Mouse (Mus musculus) neural tube, embryonic 10.5 days (tissue): ENCODE data around the gene Treml4.
"Not testable (repeated sequence)": the region's sequence is repeated elsewhere in the genome, so short reads cannot be mapped to it uniquely, and the experiment has no call there.

ENCODE experiments used
- DNase-seq: peaks from one replicate; pipeline ENCODE4 v3.0.0-alpha.2; 2017; ENCODE audit warnings: low spot score; ENCODE audit errors: extremely low spot score

Treml4 gene

DNA sequence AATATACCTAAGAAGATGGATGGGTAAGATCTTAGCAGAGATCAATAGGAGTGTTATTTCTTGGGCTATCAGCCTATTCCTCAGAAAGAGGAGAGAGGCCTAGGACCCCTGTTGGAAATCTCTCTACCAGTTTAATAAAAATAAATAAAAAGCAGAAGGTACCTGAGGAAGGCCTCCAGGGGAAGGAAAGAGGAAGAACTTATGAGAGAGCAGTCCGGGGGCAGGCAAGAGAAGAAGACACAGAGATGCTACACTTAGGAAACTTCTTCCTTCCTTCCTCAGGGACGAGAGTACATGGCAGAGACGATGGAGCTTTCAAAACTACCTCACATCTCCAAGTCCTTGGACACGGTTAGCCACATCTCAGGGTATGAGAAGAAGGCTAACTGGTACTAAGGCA, 10.0 kb downstream of the Treml4 start:
- no peak for DNase-seq

DNA sequence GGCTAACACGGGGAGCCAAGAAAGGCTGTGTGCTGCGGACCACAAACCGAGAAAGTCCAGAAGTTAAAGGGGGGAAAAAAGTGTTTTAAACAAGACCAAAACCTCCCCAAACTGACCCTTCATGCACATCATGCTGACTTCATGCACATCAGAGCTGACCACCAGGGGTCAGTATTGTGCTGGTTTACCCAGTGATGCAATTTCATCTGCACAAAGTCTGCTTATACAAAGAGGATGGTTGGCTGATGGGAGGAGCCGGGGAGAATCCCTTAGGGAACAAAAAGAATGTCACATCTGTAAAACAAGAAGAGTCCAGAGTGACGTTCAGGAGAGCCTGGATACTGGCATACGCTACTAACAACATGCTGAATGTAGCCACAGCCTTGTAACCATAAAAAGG, 10.8 kb downstream of the Treml4 start:
- peak; percentile 78 for DNase-seq

DNA sequence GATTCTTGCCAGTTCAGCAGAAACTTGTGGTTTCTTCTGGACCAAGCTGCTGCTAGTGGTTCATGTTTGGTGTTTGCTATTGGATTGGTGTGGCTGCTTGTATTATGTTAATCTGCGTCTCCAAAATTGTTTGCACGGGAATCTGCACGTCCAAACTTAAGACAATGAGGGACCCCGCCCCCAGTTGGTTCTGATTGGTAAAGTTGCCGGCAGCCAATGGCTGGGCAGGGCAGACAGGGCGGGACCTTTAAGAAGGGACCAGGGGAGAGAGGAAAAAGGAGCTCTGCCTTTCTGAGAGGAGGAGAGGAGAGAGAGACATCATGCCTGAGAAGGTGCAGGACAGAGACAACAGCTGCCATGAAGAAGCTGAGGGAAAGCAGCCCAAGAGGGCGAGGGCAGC, 11.6 kb downstream of the Treml4 start:
- no peak for DNase-seq

DNA sequence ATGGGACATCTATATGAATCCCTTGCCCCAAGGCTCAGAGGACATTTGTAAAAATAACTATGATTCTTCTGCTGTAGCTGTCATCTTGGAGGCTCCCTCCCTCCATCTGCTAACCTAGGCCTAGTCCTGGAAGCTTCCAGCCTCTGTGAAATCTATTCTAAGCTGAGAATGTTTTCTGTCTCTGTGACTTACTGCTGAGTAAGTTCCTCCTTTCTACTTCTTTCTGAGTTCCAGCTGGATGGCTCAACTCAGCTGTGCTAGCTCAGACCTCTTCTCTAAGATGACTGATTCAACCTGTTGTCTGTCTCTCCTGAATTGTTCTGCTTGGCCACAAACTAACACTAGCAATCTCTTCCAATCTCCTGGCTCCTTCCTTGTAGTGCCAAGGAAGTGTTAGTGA, 14.3 kb downstream of the Treml4 start:
- DNase-seq = no peak

DNA sequence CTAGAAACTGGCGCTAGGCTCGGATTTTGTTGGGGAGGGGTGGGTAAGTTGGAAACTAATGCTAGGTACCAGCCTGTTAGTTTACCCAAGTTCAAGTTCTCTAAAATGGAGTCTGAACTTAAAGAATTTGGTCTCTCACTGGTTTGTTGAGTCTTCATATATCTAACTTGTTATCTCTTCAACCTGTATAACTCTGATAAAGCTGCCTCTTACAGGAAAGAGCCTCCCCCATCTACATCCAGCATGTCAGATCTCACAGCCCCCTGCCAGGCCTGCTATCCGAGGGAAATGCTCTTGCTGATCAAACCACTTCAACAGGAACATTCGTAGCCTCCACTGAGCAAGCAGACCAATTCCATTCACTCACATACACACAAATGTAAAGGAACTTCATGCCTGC, 14.9 kb downstream of the Treml4 start:
- DNase-seq = no peak

DNA sequence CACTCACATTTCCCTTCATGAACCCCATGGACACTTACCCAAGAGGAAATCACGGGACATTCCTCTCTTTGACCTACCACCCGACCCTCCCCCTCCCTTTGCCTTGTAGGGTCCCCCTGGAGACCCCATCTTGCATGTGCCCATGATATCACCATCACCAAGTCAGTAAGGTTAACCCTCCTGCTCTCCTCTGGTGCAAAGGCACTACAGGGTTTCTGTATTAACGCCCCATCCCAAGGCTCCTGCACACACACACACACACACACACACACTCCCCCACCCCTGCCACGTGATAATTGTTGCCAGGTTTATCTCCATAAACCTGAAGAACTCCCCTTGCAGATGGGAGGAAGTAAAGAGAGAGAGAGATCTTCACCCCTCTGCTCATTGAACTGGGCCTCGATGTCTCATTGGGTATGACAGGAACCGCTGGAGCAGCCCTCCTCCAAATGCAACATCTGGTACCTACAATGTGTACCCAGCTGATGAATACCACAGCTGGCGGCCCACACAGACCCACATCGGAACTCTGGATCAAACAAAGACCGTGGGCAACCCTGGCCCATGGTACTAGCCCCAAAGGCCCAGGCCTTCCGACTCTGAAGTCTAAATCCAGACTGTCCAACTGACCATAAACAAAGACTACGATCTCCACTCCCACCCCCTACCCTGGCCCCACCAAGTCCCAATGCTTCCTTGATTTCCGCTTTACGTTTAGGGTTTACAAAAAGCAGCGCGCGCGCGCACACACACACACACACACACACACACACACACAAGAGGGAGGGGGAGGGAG, 17.0 kb downstream of the Treml4 start:
- DNase-seq = peak; percentile 45

DNA sequence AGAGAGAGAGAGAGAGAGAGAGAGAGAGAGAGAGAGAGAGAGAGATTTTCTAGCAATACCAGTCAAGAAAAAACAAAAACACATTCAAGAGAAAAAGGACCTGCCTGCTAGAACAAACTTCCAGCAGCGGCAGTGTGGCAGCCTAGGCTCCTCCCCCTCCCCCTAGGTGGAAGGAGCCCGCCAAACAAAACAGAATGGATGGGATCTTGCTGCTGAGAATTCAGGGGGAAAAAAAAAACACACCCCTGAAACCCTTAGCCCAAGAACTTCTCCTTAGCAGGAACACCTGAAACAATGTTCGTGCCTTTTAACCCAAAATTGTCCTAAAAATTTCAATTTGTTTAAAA, 17.6 kb downstream of the Treml4 start:
- DNase-seq = peak; percentile 40

DNA sequence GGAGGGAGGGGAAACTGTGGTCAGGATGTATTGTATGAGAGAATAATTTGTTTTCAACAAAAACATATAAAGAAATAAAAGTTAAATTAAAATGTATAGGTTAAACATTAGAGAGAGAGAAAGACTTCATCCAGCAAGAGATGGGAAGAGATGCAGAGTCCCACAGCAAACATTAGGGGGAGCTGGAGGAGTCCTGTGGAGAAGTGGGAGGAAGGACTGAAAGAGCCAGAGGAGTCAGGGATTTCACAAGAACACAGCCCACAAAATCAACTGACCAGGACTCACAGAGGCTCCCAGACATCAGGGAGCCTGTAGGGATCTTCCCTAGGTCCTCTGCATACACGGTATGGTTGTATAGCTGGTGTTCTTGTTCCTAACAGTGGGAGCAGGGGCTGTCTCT, 22.7 kb downstream of the Treml4 start:
- DNase-seq = no peak

DNA sequence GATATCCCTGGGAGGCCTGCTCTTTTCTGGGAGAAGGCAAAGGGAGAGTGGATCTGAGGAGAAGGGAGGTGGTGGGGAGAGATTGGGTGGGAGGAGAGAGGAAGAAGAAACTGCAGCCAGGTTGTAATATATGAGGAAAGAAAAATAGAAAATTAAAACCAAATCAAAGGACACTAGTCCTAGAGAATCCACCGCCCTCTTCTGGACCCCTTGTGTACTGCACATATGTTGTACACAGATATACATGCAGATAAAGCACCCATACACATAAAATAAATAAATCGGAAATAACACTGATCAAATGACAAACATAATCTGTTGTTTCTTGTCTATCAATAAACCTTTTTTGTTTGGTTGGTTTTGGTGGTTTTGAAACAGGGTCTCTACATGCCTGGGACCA, 23.2 kb downstream of the Treml4 start:
- no peak for DNase-seq

DNA sequence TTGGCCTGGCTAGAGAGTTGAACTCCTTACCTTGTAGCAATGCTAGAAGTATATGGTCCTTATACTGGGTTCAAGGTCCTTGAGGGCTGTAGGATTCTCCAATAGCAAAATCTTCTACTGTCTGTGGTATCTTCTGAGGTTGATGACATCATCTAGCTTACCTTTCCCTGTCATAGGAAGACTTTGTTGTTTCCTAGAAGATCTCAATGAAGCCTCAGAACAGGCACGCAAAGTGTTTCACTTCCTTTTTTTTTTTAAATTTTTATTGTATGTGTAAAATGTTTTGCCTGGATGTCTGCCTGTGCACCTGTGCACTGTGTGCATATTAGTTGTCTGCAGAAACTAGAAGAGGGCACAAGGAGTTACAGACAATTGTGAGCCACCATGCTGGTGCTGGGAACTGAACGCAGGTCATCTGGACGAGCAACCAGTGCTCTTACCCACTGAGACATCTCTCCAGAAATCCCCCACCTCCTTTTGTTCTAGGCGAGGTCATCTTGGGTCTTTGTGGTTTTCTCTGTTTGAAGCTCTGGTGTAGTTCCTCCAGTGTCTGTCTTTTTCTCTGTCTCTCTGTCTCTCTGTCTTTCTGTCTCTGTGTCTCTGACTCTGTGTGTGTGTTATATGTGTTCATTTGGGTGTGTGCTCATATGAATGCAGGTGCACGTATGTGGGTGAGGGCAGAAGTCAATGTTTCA, 29.6 kb downstream of the Treml4 start:
- DNase-seq = no peak

DNA sequence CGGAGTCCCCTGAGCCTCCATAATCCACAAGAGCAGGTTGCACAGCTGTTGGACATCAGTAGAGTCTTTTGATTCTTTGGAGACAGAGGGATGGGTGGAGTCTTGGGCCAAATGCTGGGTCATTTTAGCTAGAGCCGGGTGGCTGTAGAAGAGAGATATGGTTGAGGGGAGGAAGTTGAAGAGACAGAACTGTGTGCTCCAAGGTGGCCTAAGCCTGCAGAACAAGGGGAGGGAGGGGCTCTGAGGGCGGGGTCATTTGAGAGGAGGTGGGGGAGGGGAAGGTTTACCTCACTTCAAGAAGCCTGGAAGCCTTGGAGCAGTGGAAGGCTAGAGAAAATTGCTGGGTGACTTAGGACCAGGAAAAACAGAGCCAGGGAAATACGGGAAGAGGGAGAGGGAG, 35.1 kb downstream of the Treml4 start, which contains the start of gene Treml2:
Treml2 (plus strand) TSS at position 296 of the 400 bp plus-strand sequence.
- no peak for DNase-seq

DNA sequence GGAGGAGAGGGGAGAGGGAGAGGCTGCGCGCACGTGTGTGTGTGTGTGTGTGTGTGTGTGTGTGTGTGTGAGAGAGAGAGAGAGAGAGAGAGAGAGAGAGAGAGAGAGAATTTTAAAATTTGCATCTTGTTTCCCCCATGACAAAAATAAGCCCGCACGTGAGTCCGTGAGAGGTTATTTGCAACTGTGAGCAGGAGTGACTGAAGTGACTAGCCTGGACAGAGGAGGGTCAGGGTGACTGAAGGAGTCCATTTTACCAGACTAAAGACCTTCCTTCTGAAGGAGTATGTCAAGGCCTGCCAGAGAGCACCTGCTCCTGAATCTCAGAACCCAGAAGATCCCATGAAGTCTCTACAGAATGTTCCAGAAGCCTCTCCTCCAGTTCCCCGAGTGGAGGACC, 35.7 kb downstream of the Treml4 start:
- no peak for DNase-seq

DNA sequence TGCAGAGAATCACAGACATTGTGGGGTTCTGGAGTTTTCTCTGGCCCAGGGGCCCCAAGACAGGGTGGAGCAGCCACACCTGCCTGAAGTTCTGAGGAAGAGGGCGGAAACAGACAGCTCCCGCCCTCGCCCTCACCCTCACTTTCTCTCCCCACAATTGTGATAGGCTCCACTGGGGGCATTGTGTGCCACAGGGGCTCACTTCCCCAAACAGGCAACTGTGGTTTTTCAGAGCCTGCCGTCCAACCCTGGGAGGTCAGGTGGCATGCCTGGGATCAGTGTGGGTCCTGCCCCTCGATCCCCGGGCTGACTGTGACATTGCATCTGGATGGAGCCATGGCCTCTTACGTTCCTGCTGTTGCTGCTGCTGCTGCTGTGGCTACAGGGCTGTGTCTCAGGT, 36.1 kb downstream of the Treml4 start:
- no peak for DNase-seq

DNA sequence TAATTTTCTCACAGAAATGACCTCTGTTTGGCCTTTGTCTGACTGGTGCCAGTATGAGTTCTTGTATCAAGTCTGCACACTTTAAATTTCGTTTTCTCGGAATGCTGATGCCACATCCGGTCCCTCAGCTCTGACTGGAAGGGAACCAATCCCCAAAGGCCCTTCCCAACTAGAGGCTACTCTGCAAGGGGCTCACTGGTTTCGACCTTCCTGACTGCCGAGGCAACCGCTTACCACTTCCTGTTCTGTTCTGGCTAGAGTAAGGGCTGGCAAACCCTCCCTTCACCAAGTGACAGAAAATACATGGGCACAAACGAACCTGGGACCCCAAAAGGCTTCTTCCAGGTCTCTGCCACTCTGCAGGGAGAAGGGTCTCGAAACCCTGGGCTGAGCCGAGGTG, 36.8 kb downstream of the Treml4 start:
- no peak for DNase-seq

DNA sequence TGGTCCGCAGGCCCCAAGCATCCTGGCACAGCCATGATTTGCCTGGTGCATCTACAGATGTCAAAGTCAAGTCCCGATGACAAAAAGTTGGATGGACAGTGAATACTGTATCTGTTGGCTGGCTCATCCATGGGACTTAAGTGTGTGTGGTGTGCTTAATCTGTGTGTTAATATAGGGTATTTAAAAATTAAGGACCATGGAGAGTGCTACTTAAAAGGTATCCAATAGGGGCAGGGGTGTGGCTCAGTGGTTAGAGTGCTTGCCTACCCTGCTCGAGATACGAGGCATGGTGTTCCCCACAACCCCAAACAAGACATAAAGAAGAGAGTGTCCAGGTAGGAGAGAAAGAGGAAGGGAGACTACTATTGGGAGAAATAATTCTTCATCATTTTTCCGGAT, 37.7 kb downstream of the Treml4 start:
- no peak for DNase-seq

DNA sequence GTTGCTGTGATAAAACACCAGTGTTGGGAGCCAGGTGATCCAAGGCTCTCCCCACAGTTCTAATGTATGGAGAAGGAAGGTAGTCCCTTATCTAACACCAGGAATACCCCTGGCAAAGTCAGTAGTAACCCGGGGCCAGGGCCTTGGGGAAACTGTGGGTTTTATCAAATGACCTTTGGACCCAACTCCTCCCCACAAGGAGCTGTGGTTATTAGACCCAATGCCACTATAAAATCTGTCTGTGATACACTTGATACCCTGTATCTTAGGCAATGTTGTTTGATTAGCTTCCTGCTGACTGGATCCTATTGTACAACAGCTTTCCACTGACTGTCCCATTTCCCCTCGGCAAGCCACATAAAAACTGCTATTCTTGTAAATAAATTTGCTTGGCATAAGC, 48.0 kb downstream of the Treml4 start:
- no peak for DNase-seq

DNA sequence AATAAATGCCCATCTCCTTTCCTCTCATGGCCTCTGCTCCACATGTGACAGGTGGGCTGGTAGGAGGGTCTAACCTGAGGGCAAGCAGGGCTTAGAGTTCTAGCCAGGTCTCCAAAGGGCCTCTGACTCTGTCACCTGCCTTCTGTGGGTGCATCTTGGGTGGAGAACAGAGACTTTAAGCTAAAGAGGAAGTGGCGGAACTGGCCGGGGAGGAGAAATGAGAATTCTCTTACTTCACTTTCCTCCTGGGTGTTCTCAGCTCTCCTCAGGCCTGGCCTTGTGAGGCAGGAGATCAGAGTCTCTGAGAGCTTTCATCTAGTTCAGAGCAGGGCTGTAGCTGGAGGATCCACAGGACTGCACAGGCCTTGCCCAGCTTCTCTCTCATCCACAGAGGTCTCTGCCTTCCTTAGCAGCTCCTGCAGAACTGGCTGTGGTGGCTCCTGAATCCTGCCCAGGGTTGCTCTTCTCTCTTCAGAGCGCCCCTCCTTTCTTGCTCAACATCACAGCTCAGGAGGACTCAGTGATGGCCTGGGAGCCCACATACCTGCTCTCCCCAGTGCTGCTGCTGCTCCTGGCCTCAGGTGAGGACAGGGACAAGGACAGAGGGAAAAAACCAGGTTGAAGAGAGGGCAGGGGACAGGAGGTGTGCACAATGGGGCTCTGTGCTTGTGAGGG, 51.9 kb downstream of the Treml4 start, which contains the start of gene B430306N03Rik:
B430306N03Rik (plus strand) TSS at position 237 of the 675 bp plus-strand sequence.
- DNase-seq = not testable (repeated sequence)

DNA sequence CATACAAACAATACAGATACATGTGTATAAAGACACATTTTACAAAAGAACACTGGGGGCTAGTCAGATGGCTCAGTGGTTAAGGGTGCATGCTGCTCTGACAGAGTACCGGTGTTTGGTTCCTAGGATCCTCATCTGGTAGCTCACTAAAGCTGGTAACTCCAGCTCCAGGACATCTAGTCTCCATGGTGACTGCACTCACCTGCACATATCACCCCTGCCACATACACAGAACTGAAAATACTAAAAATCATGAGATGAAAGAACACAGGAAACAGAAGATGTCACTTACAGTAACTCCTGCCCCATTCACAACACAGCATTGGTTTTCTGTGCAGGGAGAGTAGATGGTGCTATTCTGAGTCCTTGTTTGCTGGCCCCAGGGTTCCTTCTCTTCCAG, 54.6 kb downstream of the Treml4 start:
- DNase-seq = no peak

DNA sequence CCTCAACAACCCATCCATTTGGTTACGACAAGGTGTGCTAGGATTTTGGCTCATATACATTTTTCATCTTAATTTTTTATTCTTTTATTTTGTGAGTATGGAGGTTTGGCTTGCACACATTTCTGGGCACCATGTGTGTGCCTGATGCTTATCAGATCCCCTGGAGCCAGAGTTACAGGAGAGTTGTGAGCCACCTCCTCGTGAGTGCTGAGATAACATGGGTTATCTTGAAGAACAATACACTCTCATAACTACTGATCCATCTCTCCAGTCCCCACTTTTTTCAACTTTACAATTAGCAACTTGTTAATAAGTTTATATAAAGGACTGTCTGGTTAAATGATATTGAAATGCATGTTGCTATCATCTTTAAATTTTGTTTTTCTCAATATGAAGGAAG, 57.2 kb downstream of the Treml4 start:
- no peak for DNase-seq

DNA sequence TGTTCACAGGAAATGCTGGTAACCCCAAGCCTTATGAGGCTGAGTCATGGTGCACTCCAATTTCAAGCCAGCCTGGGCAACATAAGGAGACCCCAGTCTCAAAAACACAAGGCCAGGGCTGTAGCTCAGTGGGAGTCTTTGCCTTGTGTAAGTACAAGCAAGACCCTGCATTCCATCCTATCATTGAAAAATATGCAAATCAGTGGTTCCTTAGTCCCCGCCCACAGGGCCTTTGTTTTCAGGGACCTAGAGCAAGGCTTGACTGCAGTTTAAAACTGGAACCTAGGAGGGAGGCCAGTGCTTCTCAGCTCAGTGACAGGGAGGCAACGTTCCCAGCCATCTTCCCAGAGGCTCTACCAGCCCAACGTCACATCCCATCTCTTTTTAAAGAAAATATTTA, 59.1 kb downstream of the Treml4 start:
- DNase-seq = no peak

DNA sequence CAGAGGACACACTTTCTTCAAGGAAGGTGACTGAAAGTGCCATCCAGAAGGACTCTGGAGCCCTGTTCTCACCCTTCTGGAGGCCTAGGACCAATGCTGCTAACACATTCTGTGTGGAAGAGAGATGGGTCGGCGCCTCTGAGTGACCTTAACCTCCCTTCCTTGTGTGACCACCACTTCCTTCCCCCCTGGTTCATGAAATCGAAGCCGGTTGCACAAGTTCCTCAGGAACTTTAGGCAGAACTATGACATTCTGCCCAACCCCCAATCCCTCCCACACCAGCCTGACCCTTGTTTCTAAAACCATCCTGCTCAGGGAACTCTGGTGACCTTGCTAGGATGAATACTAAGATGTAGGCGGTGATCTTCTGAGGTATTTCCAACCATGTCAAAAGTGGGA, 60.2 kb downstream of the Treml4 start:
- DNase-seq = no peak
